Mouse (Mus musculus) left cerebral cortex, postnatal 4 days (tissue): ENCODE results near the gene Rock2. TPM values are rescaled to one million over a fixed set of nuclear protein-coding genes. Genes with fewer than 3 reads are reported as not detected.
"Not testable (repeated sequence)": the region's sequence is repeated elsewhere in the genome, so short reads cannot be mapped to it uniquely, and the experiment has no call there.

ENCODE experiments used
- DNase-seq: peaks from one replicate; pipeline ENCODE4 v3.0.0-alpha.2; 2022
- intact Hi-C: fragments of 180-260 bp; cut with DNase I; formaldehyde crosslinking; loops from one replicate; pipeline ENCODE4 v1.15.1; 2025
- total RNA-seq, 2 experiments: library from RNA; stranded (reverse); gene quantifications; 2 replicates each; pipeline ENCODE4 v1.2.3; 2021

Gene Rock2
- total RNA-seq, 2 experiments from 2014 or later = 53.2 to 57.3 TPM

DNA sequence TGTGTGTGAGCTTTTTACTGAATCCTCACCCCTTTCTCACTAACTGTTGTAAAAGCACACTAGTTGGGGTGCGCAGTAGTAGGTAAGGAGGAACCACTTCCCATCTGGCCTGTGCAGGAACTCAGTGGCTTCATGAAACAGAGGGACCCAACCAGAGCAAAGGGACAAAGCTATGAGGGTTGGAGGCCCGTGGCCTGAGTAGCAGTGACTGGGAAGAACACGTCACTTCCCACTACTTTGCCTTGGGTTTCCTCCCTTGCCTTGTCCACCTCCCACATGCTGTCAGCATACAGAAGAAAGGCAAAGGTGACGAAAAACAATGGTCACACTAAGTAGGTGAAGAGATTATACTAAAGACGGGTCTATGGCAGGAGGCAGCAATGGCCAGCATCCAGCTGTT is 101.6 kb downstream of the Rock2 start:
- intact Hi-C loops = loop anchor here (10.0 kb wide), 1 partner anchor 271 kb away; no protein-coding TSS in a partner anchor
- no peak for DNase-seq

DNA sequence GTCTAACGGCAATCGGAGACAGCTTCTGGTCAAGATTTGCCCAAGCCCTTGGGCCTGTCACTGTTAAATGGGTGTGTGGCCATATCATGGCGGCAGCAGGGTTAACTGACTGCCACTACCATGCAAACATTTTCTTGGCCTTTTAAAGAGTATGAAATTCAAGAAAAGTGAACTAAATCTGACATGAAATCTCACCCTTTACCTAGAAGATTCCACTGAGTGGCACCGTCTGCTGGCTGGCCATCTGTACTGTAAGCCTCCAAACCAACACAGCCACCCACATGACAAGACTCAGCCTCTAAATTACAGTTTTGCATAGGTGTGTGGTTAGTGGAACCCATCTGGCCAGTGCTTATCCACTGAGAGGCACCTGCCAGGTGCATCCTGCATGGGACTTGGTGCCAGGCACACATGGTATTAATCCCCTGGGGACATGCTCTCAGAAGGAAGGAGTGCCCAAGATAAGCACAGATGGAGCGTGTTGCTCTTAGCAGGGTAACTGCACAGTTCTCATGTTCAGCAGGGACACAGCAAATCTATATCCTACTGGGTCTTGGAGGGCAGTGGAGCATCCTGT is 102.3 kb downstream of the Rock2 start:
- DNase-seq = no peak
- intact Hi-C loops = loop anchor here (10.0 kb wide), 1 partner anchor 272 kb away; no protein-coding TSS in a partner anchor

GRCm38 (mm10) chr12:16999146-16999545 is 104.5 kb downstream of the Rock2 start:
- intact Hi-C loops = loop anchor here (10.0 kb wide), 1 partner anchor 274 kb away; no protein-coding TSS in a partner anchor
- DNase-seq = no peak

DNA sequence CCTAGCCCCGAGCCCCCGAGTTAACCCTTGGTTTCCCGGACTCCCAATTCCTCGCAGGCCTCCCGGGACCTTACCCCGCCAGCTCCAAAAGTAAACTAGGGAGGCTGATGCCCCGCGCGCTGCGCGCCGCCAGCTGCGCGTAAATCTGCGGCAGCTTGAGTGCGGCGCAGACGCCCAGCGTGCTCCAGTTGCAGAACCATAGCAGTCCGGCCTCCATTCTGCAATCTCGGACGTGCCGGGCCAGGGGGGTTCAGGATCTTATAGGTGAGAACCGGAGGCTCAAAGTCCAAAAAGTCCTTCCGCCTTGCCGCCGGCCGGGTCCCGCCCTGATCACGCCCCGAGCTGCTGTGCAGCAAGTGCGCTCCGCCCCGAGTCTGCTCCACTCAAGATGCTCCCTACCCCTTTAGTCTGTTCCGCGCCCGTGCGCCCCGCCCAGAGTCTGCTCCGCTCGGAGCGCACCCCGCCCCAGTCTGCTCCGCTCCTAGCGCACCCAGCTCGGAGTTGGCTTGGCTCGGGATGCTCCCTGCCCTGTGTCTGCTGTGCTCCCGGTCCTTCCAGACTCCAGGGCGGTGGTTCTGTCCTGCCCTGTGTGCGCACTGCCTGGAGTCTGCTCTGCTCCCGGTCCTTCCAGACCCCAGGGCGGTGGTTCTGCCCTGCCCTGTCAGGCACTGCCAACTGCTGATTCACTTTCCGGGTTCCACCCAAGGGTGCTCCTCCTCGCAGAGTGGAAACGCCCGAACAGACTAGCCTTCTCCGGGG is 105.2 kb downstream of the Rock2 start, which contains the start of gene Pqlc3:
Pqlc3 (minus strand) TSS at position 670 of the 759 bp plus-strand sequence.
- intact Hi-C loops = loop anchor here (10.0 kb wide), 1 partner anchor 275 kb away; no protein-coding TSS in a partner anchor
- peak; percentile 58 for DNase-seq

- no peak for DNase-seq
- intact Hi-C loops = no loop called here
Measured at GRCm38 (mm10) chr12:17000628-17001027, 105.9 kb downstream of the Rock2 start.

DNA sequence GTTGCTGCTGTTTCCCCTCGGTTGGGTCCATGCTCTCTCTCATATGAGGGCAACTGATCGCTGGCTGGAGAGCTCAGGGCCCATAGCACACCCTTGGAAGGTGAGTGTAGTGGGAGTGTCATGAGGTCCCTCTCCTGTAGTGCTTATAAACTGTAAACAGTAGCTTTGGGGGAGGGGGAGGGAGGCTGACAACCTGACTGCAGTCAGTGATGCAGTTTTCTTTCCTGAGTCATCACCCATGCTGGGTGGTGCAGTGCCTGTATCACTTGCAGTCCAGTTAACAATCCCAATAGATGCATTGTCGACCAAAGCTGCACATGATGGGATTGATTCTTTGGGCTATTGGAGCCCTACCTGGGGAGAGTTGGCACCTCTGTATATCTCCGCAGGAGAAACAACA is 106.5 kb downstream of the Rock2 start:
- no peak for DNase-seq
- intact Hi-C loops = no loop called here

GRCm38 (mm10) chr12:17009466-17009865 is 114.8 kb downstream of the Rock2 start:
- DNase-seq = no peak
- intact Hi-C loops = no loop called here

DNA sequence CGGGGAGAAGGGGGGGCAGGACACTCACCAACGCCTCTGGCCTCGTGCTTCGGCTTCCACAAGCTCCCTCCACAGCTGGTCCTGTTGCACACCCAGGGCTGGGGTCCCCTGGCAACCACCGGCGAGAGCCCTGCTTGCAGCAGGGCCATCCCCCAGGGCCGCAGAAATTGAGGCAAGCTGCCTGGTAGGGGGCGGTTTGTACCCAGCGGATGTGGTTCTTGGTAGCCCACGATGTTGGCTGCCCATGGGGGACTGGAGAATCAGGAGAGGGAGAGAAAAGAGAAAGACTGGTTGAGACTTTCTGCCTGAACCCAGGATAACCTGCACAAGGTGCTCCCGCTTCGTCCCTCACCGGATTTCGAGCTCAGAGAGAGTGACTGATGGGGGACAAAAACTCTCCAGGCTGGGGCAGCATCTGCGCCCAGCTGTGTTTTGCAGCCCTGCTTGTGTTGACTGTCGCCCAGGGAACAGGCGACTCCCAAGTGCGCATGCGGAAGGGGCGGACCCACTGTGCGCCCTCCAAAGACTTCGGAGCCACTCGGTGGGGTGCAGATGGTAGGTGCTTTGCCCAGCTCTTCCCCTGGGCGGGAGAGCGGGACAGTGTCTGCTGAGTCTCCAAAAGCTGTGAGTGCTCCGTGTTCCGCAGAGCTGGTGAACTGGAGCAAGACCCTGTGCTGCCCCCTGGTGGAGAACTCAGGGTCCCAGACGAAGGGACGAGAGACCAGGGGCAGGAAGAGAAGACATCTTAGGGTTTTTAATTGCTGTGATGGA is 116.6 kb downstream of the Rock2 start, which contains the start of gene 2410004P03Rik:
2410004P03Rik (minus strand) TSS at position 628 of the 771 bp plus-strand sequence.
- DNase-seq = peak; percentile 83
- intact Hi-C loops = no loop called here

DNA sequence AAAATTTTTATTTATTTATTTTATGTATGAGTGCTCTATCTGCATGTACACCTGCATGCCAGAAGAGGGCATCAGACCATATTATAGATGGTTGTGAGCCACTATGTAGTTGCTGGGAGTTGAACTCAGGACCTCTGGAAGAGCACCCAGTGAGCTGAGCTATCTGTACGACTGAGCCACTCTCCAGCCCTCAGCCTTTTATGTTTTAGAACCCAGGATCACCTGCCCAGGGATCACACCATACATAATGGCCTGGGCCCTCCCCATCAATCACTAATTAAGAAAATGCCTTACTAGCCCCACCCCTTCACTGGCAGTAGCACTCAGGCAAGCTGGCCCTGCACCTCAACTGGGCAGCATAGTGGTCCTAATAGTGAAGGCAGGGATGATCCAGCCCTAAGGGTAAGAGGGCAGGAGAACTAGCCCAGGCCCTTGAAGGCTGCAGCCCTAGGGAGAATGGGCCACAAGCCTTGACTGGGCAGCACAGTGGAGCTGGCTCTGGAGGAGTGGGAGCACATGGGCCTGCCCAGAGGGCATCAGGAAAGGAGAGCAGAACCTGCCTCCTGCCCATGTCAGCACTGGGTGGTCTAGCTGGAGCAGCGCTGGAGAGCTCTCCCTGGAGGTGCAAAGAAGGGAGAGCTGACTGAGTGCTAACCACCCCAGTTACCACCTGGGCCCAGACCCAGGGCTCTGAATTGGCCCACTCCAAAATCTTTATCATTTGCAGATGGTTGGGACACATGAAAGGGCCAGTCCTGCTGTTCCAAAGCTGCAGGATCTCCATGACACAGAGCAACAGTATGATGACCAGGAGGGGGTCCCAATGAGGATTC is 117.6 kb downstream of the Rock2 start:
- intact Hi-C loops = no loop called here
- DNase-seq = no peak

GRCm38 (mm10) chr12:17015711-17016110 is 121.0 kb downstream of the Rock2 start:
- intact Hi-C loops = no loop called here
- peak; percentile 17 for DNase-seq

GRCm38 (mm10) chr12:17018468-17018867 is 123.8 kb downstream of the Rock2 start:
- DNase-seq = peak; percentile 68
- intact Hi-C loops = no loop called here

GRCm38 (mm10) chr12:17021125-17021524 is 126.4 kb downstream of the Rock2 start:
- intact Hi-C loops, DNase-seq: not testable (repeated sequence)

- no peak for DNase-seq
Measured at GRCm38 (mm10) chr12:17022145-17022544, 127.5 kb downstream of the Rock2 start.

GRCm38 (mm10) chr12:17024554-17025110 is 129.9 kb downstream of the Rock2 start:
- intact Hi-C loops = no loop called here

More at GRCm38 (mm10) chr12:17022145-17022544, 127.5 kb downstream of the Rock2 start:
- intact Hi-C loops = no loop called here

DNA sequence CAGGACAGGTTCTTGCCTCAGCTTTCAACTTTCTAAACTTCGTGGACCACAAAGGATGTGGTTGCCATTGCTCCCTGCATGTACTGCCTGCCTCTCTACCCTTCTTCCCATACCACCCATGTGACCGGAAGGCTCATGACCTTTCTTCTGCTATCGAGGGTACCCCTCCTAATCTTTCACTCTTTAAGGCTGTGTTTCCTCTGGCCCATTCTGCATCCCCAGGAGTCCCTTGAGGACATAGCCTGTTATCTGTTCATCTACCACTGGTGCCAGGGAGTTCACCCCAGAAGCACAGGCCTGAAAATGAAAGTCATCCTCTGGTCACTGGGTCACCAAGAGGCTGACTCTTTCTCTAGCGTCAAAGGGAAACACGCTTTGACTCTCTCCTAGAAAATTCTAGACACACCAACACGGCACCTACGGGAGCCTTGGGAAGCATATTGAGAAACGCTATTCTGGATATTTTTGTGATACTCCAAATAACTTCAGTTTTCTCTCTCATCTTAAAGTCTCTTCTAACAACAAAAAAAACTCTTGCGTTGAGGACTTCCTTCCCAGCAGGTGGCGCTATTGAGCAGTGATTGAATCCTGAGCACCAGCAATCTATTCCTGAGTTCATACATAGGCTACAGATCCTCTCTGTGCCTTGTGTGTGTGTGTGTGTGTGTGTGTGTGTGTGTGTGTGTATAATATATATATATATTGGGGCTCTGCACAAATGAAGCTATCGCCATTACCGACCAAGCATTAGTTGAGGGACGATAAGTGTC is 138.2 kb downstream of the Rock2 start:
- DNase-seq = peak; percentile 88
- intact Hi-C loops = loop anchor here (2.0 kb wide), 1 partner anchor 144 kb away; the partner anchor contains the start of gene Kcnf1

More at GRCm38 (mm10) chr12:17024554-17025110, 129.9 kb downstream of the Rock2 start:
- DNase-seq = no peak

DNA sequence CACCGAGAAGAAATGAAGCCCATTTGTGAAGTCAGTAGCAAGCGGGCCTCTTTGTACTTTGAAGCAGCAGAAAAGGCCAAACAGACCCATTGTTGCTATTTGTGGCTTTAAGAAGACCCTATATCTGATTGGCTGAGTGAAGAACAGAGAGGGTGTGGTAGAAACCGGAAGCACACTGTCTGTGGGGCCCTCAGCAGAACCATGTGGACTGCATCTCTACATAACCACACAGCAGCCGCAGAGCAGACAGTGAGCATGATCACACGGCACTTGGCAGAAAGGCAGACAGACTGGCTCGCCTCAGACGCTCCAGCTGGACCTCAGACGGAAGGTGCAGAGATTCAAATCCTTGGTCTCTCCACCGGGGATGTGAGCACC is 138.8 kb downstream of the Rock2 start:
- intact Hi-C loops = loop anchor here (2.0 kb wide), 1 partner anchor 143 kb away; the partner anchor contains the start of gene Kcnf1
- no peak for DNase-seq

GRCm38 (mm10) chr12:17034671-17035070 is 140.0 kb downstream of the Rock2 start:
- intact Hi-C loops = loop anchor here (2.0 kb wide), 1 partner anchor 222 kb away; no protein-coding TSS in a partner anchor
- DNase-seq = no peak

DNA sequence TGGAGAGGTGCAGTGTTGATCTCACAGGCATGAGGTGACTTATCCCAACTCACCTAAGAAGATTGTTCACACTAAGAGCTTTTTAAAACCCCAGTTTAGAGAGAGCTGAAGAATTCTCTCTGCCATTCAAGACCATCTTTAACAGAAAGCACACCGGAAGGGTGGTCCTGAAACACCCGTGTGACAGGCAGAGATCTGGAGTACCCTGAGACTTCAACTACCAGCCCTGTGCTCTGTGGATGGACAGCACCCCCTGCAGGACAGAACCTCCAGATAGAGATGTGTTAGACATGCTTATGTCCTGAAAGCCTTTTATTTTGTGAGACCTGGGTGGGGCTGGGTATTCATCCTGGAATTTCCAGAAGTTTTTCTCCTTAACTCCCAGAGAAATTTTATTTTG is 140.4 kb downstream of the Rock2 start:
- DNase-seq = no peak
- intact Hi-C loops = loop anchor here (2.0 kb wide), 1 partner anchor 222 kb away; no protein-coding TSS in a partner anchor

DNA sequence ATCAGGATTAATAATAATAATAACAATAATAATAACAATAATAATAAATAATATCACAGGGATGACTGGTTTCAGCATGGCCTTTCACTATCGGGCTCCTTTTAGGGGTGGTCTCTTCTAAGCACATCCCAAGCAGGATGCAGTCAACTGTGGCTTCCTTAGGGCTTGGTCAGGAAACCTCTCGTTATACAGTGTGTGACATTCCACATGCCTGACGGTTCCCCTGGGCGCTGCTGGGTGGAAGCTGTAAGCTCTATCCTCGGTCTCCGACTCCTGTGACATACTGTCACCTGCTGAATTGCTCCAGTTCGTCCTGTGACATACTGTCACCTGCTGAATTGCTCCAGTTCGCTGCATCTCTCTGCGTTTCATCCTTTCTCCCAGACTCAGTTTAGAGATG is 141.8 kb downstream of the Rock2 start:
- no peak for DNase-seq
- intact Hi-C loops = no loop called here
